Mouse (Mus musculus) layer of hippocampus, adult 9-10 months (tissue): ENCODE results near the gene Ubr4.
"Not testable (repeated sequence)": the region's sequence is repeated elsewhere in the genome, so short reads cannot be mapped to it uniquely, and the experiment has no call there.

Source experiments
- DNase-seq: peaks from one replicate; pipeline ENCODE4 v3.0.0; 2022; ENCODE audit warnings: low spot score

Ubr4 gene

GRCm38 (mm10) chr4:139357211-139357610 lies 4.8 kb downstream of the Ubr4 start:
- DNase-seq: no peak

GRCm38 (mm10) chr4:139360761-139361548 lies 8.5 kb downstream of the Ubr4 start:
- DNase-seq: no peak

- no peak for DNase-seq
Measured at GRCm38 (mm10) chr4:139367336-139367735, 14.9 kb downstream of the Ubr4 start.

- DNase-seq: no peak
Measured at GRCm38 (mm10) chr4:139368038-139368437, 15.6 kb downstream of the Ubr4 start.

- no peak for DNase-seq
Measured at GRCm38 (mm10) chr4:139373130-139373529, 20.7 kb downstream of the Ubr4 start.

DNA sequence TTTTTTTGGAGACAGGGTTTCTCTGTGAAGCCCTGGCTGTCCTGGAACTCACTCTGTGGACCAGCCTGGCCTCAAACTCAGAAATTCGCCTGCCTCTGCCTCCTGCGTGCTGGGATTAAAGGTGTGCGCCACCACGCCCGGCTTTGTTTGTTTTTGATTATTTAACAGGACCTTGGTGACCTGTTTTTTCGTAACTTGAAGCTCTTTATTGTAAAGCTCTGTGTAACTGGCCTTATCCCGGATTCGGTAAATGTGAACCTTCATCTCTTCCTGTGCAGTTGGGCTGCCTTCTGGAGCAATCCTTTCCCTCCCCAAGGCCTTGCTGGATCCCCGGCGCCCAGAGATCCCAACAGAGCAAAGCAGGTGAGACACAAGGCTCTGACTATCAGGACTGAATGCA lies 21.1 kb downstream of the Ubr4 start:
- DNase-seq: no peak

GRCm38 (mm10) chr4:139379719-139380118 lies 27.3 kb downstream of the Ubr4 start:
- DNase-seq: no peak

- DNase-seq: peak; percentile 98
Measured at GRCm38 (mm10) chr4:139380207-139380748, 27.9 kb downstream of the Ubr4 start.

- no peak for DNase-seq
Measured at GRCm38 (mm10) chr4:139380775-139381451, 28.5 kb downstream of the Ubr4 start.

- DNase-seq: no peak
Measured at GRCm38 (mm10) chr4:139381452-139381845, 29.0 kb downstream of the Ubr4 start.

GRCm38 (mm10) chr4:139382231-139382630 lies 29.8 kb downstream of the Ubr4 start:
- no peak for DNase-seq

- not testable (repeated sequence) for DNase-seq
Measured at GRCm38 (mm10) chr4:139385841-139386240, 33.4 kb downstream of the Ubr4 start.

- DNase-seq: no peak
Measured at GRCm38 (mm10) chr4:139386869-139387319, 34.5 kb downstream of the Ubr4 start.

DNA sequence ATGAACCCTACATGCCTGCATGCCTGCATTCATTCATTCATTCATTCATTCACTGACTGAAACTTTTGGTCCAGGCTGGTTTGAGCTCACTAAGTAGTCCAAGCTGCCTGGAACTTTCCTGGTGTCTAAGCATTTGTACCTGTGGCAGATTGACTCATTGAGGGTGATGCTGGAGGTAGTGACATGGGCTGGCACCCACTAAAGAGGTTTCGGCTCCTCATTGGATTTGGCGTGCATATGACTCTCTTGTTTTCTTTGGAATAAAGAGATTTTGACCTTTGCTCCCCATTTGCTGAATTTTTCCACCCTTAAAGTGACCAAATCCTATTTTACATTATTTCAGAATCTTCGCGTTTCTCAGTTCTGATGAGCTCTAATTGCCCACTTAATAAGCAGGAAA lies 37.1 kb downstream of the Ubr4 start:
- DNase-seq: no peak

GRCm38 (mm10) chr4:139395431-139395830 lies 43.0 kb downstream of the Ubr4 start:
- no peak for DNase-seq

DNA sequence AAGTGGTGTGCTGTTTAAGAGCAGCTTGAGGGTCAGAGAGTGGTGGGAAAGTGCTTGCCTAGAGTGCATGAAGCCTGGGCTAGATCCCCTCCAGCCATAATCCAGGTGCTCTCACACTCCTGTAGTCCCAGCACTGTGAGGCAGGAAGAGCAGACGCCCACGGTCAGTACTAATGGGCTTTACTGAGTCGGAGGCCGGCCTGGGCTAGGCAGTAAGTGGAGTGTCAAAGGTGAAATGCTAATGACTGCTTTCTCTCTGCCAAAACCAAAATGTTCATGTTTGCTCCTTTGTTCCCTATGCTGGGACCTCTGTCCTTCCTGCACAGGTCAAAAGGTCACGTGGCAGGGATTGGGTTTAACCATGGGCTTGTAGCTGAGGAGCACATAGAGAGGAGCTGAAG lies 48.1 kb downstream of the Ubr4 start:
- no peak for DNase-seq

DNA sequence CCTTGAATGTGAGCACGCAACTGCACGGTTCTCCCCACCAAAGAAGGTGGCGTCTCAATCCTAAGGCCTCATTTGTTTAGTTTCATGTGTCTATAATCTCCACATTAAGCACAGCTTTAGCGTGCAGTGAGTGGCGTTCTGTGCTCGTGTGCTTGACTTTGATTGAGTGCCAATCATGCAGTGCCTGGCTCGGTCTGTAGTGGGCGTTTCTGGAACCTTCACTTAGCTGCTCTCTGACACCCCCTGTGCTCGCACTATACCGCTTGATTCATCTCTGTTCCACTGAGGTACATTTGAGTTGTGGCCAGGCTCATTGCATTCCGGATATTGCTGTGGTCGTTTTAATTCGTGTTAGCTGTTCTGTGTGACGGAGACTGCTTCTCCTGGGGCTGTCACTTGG lies 50.8 kb downstream of the Ubr4 start:
- no peak for DNase-seq

DNA sequence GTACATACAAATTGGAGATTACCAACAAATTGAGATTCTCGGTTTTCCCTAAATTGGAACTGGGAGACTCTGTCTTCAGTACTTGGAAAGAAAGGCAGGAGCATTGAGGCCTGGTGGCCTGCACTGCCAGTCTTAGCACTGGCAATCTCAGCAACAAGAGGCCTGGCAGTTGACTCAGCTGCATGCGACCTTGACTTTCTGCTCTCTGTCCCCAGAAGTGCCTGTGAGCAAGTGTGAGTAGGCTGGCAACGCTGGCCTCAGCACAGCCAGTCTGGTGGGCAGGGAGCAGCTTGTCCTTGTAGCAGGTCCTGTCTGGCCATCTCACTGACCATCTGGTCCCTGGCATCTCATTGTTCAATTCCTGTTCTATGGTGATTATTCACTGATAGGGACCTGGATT lies 58.9 kb downstream of the Ubr4 start:
- no peak for DNase-seq

GRCm38 (mm10) chr4:139417868-139418267 lies 65.5 kb downstream of the Ubr4 start:
- DNase-seq: no peak

DNA sequence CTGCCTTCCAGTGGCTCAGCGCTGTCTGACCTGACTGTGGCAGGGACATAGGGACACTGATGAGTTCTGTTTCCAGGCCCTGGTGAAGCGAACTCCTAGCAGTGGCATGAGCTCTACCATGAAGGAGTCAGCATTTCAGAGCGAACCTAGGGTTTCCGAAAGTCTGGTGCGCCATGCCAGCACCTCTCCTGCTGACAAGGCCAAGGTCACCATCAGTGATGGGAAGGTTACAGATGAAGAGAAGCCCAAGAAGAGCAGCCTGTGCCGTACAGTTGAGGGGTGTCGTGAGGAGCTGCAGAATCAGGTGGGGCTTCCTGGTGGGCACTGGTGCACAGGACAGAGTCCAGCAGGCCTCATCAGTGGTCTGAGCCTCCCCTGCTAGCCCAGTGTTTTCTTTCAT lies 69.2 kb downstream of the Ubr4 start:
- DNase-seq: no peak

DNA sequence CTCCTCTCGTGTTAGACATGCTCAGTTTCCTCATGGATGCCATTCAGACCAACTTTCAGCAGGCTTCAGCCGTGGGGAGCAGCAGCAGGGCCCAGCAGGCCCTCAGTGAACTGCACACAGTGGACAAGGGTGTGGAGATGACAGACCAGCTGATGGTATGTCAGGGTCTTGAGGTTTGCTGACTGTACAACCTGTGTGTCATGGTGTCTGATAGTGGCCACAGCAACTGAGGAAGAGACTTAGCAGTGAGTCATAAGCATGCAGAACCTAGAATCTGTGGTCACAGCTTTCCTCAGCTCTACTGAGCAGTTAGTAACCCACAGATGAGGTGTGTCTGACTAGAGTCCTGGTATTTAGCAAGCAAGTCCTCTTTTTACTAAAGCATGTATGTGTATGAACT lies 70.0 kb downstream of the Ubr4 start:
- no peak for DNase-seq

DNA sequence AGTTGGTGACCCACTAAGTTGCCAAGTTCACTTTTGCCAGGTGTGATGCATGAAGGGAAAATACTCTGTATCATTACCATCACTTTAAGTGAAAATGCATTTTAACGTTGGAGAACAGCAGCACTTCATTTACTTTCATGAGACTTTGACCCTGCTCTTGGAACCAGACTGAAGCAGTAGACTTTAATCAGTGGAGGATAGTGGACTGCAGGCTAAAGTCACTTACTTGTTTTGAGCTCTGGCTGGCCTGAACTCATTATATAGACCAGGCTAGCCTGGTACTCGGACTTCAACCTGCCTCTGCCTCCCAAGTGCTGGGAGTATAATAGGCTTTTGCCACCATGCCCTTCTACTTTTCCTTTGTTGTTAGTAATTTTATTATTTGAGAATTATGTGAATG lies 70.9 kb downstream of the Ubr4 start:
- no peak for DNase-seq

GRCm38 (mm10) chr4:139430176-139430575 lies 77.8 kb downstream of the Ubr4 start:
- DNase-seq: peak; percentile 50
